10 mouse cellular contexts compared by ENCODE assay signal in the genomic region with DNA sequence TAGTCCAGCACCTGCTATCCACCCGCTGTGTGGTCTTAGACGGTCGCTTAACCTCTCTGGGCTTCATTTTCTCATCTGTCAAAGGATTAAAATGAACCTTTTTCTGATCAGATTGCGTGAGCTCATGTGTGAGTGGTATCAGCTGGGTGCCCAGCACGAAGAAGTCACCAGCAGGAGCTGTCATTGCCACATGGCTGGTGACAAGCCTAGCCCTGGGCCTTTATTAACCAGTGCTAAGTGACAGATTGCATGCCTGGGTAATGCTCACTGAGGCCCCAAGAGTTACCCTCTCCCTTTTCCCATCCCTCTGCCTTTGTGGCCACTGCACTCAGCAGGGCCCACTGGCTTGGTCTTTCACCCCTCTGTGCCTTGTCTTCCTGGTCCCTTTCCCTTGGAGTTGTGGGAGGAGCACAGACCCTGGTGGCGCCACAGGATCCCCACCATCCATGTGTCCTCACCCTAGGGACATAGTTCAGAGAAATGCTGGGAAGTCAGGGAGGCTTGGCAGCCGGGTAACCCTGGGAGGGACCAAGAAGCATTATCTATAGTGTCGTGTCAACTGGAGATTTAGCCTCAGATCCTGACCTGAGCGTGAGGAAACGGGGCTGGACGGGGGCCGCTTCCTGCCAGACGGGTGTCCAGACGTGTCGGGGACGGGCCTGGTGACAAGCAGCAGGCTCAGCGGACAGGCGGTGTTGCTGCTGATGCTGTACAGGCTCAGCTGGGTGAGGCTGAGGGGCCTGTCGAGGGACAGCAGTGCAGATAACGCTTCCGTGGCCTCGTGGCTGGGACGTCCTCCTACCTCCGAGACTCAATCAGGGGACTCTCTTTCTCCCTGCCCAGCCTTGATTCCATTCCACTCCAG.
DNase-seq lines count a peak whose midpoint lies in the region; ATAC-seq and TF ChIP-seq lines count a peak whose summit lies in the region.
"Had no signal": no experiment of that assay in that cellular context is flagged by ENCODE, and none has a peak within 500 bp of the region (broad histone marks: within the 10 kb centered on the region; RNA-seq: fewer than 3 reads in every experiment).

No protein-coding gene starts in this region.

- no peak for TF ChIP-seq CTCF in heart, adult 2 months (IDR thresholded peaks at IDR 0.05)
- TF ChIP-seq CTCF in forebrain, postnatal 0 days (IDR thresholded peaks at IDR 0.05; ENCODE audit: low read depth): no peak

- H3K4me2 ChIP-seq in midbrain, embryonic 13.5 days (replicated peaks): no peak overlapping the region
- no peak overlapping the region for H3K4me2 ChIP-seq in midbrain, embryonic 11.5 days
- H3K4me2 ChIP-seq in hindbrain, embryonic 16.5 days (ENCODE audit: low read length): no peak overlapping the region
- H3K4me2 ChIP-seq in forebrain, postnatal 0 days (ENCODE audit: low read depth): no peak overlapping the region
- H3K4me2 ChIP-seq: limb, embryonic 12.5 days; stomach, embryonic 15.5 days had no signal

- peaks cover 37% of the 10 kb centered on the region for H3K4me1 ChIP-seq in heart, embryonic 10.5 days
- no peaks in the 10 kb centered on the region for H3K4me1 ChIP-seq in heart, adult 2 months (ENCODE audit: control insufficient read depth, insufficient read depth, low read length)
- H3K4me1 ChIP-seq in midbrain, embryonic 13.5 days (replicated peaks): 0 out of 2 replicates have a peak, but pooled peaks cover 9% of the 10 kb centered on the region
- H3K4me1 ChIP-seq in midbrain, embryonic 11.5 days (ENCODE audit: control insufficient read depth, insufficient read depth, low read length): no peaks in the 10 kb centered on the region
- peaks cover 7% of the 10 kb centered on the region; the same call in 1 of the 2 replicates for H3K4me1 ChIP-seq in hindbrain, embryonic 16.5 days (ENCODE audit: control insufficient read depth, insufficient read depth, low read depth, low read length)
- no peaks in the 10 kb centered on the region for H3K4me1 ChIP-seq in forebrain, postnatal 0 days (ENCODE audit: insufficient read depth)

- no peak for TF ChIP-seq POLR2A in heart, adult 2 months (IDR thresholded peaks at IDR 0.05; ENCODE audit: insufficient read depth, low read depth, low read length)

- intact Hi-C loops in heart, adult 2 months (cut with DNase I): no loop called here

- peak; percentile 95 for DNase-seq in heart, embryonic 10.5 days (ENCODE audit: low spot score)
- DNase-seq in heart, adult 2 months: no peak
- no peak for DNase-seq in midbrain, embryonic 11.5 days (ENCODE audit: low spot score, missing footprints)
- DNase-seq in mesoderm, embryonic 11.5 days (ENCODE audit: low read depth, low spot score): peak; percentile 17
- DNase-seq in forebrain, postnatal 0 days: no peak
- DNase-seq in left cerebral cortex, adult 9 months (ENCODE audit: low spot score in 2 of 2): no peak

- H3K9ac ChIP-seq in heart, adult 2 months (ENCODE audit: low read depth, low read length): no peak overlapping the region; the same call in 1 of the 2 replicates
- H3K9ac ChIP-seq in midbrain, embryonic 13.5 days (replicated peaks): no peak overlapping the region
- no peak overlapping the region for H3K9ac ChIP-seq in midbrain, embryonic 11.5 days (ENCODE audit: low read length)
- H3K9ac ChIP-seq in hindbrain, embryonic 16.5 days (ENCODE audit: low read depth, low read length): no peak overlapping the region
- no peak overlapping the region for H3K9ac ChIP-seq in forebrain, postnatal 0 days
- H3K9ac ChIP-seq: limb, embryonic 12.5 days; stomach, embryonic 15.5 days had no signal

- whole genome bisulfite sequencing in heart, embryonic 10.5 days: 18% methylated on average over 24 of the region's 24 CpGs
- 26% methylated on average over 24 of the region's 24 CpGs for WGBS in heart, adult 2 months
- WGBS in midbrain, embryonic 13.5 days: 73% methylated on average over 24 of the region's 24 CpGs
- WGBS in midbrain, embryonic 11.5 days: 83% methylated on average over 24 of the region's 24 CpGs
- WGBS in hindbrain, embryonic 16.5 days: 66% methylated on average over 24 of the region's 24 CpGs
- WGBS in forebrain, postnatal 0 days: 84% methylated on average over 24 of the region's 24 CpGs

- TF ChIP-seq EP300 in heart, adult 2 months (IDR thresholded peaks at IDR 0.05; ENCODE audit: insufficient read depth, low read depth, low read length): no peak

- no peaks in the 10 kb centered on the region for H3K79me2 ChIP-seq in heart, adult 2 months (replicated peaks; ENCODE audit: control insufficient read depth, insufficient read depth, low read length)

- 0 out of 2 replicates have a peak overlapping the region, but pooled peaks have one; percentile 12 for H3K4me3 ChIP-seq in heart, embryonic 10.5 days
- no peak overlapping the region for H3K4me3 ChIP-seq in heart, adult 2 months
- H3K4me3 ChIP-seq in midbrain, embryonic 13.5 days (replicated peaks): no peak overlapping the region
- H3K4me3 ChIP-seq in midbrain, embryonic 11.5 days (ENCODE audit: low read depth, low read length): no peak overlapping the region
- H3K4me3 ChIP-seq in hindbrain, embryonic 16.5 days (ENCODE audit: low read length): no peak overlapping the region
- H3K4me3 ChIP-seq in forebrain, postnatal 0 days (ENCODE audit: low read depth, low read length): no peak overlapping the region
- H3K4me3 ChIP-seq: limb, embryonic 12.5 days; stomach, embryonic 15.5 days had no signal

- ATAC-seq in midbrain, embryonic 13.5 days: 0 out of 2 replicates have a peak, but pooled peaks have one; percentile 21
- no peak for ATAC-seq in midbrain, embryonic 11.5 days (ENCODE audit: low FRiP score)
- ATAC-seq in hindbrain, embryonic 16.5 days: peak; percentile 56
- no peak for ATAC-seq in forebrain, postnatal 0 days

- H3K36me3 ChIP-seq in heart, embryonic 10.5 days: no peaks in the 10 kb centered on the region
- no peaks in the 10 kb centered on the region for H3K36me3 ChIP-seq in heart, adult 2 months (ENCODE audit: control insufficient read depth, insufficient read depth, low read length)
- no peaks in the 10 kb centered on the region for H3K36me3 ChIP-seq in midbrain, embryonic 13.5 days
- H3K36me3 ChIP-seq in midbrain, embryonic 11.5 days (ENCODE audit: control insufficient read depth, insufficient read depth, low read length): no peaks in the 10 kb centered on the region
- H3K36me3 ChIP-seq in hindbrain, embryonic 16.5 days (ENCODE audit: control insufficient read depth, insufficient read depth, low read length): no peaks in the 10 kb centered on the region
- H3K36me3 ChIP-seq in forebrain, postnatal 0 days (ENCODE audit: insufficient read depth): no peaks in the 10 kb centered on the region
- H3K36me3 ChIP-seq: limb, embryonic 12.5 days; stomach, embryonic 15.5 days had no signal

- peaks cover 46% of the 10 kb centered on the region for H3K27me3 ChIP-seq in heart, embryonic 10.5 days (ENCODE audit: insufficient read depth, poor library complexity, severe bottlenecking)
- no peaks in the 10 kb centered on the region for H3K27me3 ChIP-seq in heart, adult 2 months (ENCODE audit: control insufficient read depth, insufficient read depth, low read length)
- H3K27me3 ChIP-seq in midbrain, embryonic 13.5 days: no peaks in the 10 kb centered on the region
- H3K27me3 ChIP-seq in midbrain, embryonic 11.5 days (ENCODE audit: control insufficient read depth, insufficient read depth, low read length): no peaks in the 10 kb centered on the region
- no peaks in the 10 kb centered on the region for H3K27me3 ChIP-seq in hindbrain, embryonic 16.5 days (replicated peaks; ENCODE audit: control insufficient read depth, insufficient read depth, low read length)
- H3K27me3 ChIP-seq in forebrain, postnatal 0 days (ENCODE audit: insufficient read depth, low read length): no peaks in the 10 kb centered on the region
- H3K27me3 ChIP-seq: stomach, embryonic 15.5 days had no signal

- H3K9me3 ChIP-seq in heart, embryonic 10.5 days: no peaks in the 10 kb centered on the region
- 0 out of 2 replicates have a peak, but pooled peaks cover 3% of the 10 kb centered on the region for H3K9me3 ChIP-seq in midbrain, embryonic 13.5 days
- no peaks in the 10 kb centered on the region for H3K9me3 ChIP-seq in midbrain, embryonic 11.5 days (ENCODE audit: control insufficient read depth, low read length)
- H3K9me3 ChIP-seq in hindbrain, embryonic 16.5 days (ENCODE audit: control insufficient read depth, low read length): peaks cover 3% of the 10 kb centered on the region; the same call in 1 of the 2 replicates
- H3K9me3 ChIP-seq in forebrain, postnatal 0 days (ENCODE audit: low read length): no peaks in the 10 kb centered on the region
- H3K9me3 ChIP-seq: stomach, embryonic 15.5 days had no signal

- H3K27ac ChIP-seq in heart, embryonic 10.5 days: peak overlapping the region; percentile 73
- no peak overlapping the region for H3K27ac ChIP-seq in heart, adult 2 months
- no peak overlapping the region for H3K27ac ChIP-seq in midbrain, embryonic 13.5 days
- H3K27ac ChIP-seq in midbrain, embryonic 11.5 days (ENCODE audit: low read depth, low read length): no peak overlapping the region
- H3K27ac ChIP-seq in hindbrain, embryonic 16.5 days (ENCODE audit: low read depth, low read length): no peak overlapping the region
- H3K27ac ChIP-seq in forebrain, postnatal 0 days (ENCODE audit: low read depth, low read length): no peak overlapping the region
- H3K27ac ChIP-seq: limb, embryonic 12.5 days; stomach, embryonic 15.5 days had no signal

Comparison
In these comparisons a context has a peak if more than half of its experiments do, and no peak if none do; other contexts are left out.
1. DNase-seq: peak in heart, embryonic 10.5 days (single experiment) and mesoderm, embryonic 11.5 days (single experiment); none in heart, adult 2 months (0 of 2), midbrain, embryonic 11.5 days (single experiment), forebrain, postnatal 0 days (single experiment) and left cerebral cortex, adult 9 months (0 of 2).
2. ATAC-seq: peak in midbrain, embryonic 13.5 days (single experiment) and hindbrain, embryonic 16.5 days (single experiment); none in midbrain, embryonic 11.5 days (single experiment) and forebrain, postnatal 0 days (single experiment).